Mouse (Mus musculus): ENCODE measurements at regions not wholly inside any gene's neighbourhood (a gene's known extent, or its start where the extent isn't known, plus 50 kb on each side); places are given as distances from the start of the nearest gene placed in this dataset.

DNA sequence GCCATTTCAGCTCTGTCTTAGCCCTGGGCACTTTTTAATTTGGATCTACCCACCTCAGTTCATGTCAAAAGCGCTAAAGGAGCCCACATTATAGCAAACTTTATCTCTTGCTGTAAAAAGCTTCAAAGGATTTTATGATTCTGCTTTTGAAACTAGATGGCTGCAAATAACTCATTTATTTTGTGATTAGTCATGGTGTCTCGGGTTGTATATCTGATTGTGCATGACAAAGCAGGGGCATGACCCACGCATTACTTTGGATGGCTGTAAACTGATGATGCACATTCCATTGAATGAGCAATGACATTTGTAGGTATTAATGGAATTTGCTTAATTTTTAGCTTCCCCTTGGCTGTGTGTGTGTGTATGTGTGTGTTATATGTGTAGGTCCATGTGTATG is 249.4 kb upstream of the Habp2 start:
- no peak overlapping the region for H3K27ac ChIP-seq (ENCODE audit: low read length)
- H3K4me3 ChIP-seq (ENCODE audit: low read length): no peak overlapping the region
- H3K9me3 ChIP-seq (ENCODE audit: low read length): no peaks in the 10 kb centered on the region
- no peak overlapping the region for H3K9ac ChIP-seq (replicated peaks; ENCODE audit: low read length)
- 75% methylated on average over 3 of the region's 3 CpGs for WGBS
- no peaks in the 10 kb centered on the region for H3K4me1 ChIP-seq (ENCODE audit: insufficient read depth, low read length)
- H3K4me2 ChIP-seq (replicated peaks; ENCODE audit: low read depth, low read length): no peak overlapping the region
- no peaks in the 10 kb centered on the region; the same call in 1 of the 2 replicates for H3K27me3 ChIP-seq (ENCODE audit: insufficient read depth, low read length)
- H3K36me3 ChIP-seq (ENCODE audit: insufficient read depth, low read length): no peaks in the 10 kb centered on the region
- ATAC-seq (ENCODE audit: low FRiP score, low TSS enrichment): no peak

DNA sequence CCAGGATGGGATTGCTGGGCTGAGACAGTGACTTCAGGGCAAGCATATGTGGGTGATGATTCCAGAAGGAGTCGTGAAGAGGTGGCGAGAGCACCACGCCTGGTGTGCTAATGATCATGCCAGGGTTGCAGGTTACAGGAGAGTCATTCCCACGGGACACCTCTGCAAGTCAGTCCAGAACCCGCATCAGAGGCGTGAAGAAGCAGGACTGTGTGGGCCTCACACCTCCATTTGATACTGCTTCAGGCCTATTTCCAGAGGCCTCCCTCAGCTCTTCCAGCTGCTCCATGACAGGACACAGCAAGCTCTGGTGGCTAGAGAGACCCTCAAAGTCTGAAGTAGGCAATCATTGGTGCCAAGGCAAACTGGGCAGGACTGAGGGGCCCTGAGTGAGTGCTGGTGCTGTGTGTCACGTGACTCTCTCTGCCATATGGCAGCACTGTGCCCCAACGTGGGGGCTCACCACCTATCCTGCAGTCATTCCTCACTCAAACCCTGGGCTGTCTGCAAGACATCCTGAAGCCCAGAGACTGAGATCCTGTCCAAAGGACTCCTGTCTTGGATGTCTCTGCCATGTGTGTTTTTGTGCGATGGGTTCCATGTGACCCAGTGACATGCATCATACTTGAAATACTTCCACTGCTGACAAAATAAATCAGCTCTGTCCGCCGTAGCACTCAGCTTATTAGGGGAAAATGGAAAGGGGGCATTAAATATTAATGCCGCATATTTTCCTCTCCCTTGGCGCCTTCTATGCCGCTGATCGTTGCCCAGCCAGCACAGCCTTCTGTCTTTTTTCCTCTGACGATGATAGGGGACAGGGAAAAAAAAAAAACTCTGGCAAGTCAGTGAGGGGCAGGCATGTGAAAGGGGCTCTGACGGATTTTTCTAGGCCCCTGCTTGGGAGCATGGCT is 247.6 kb upstream of the Habp2 start:
- 75% methylated on average over 17 of the region's 17 CpGs for WGBS
- ATAC-seq (ENCODE audit: low FRiP score, low TSS enrichment): no peak
- Histone ChIP-seq H3K9ac (replicated peaks; ENCODE audit: low read length) (no peak overlapping the region), H3K4me3 (ENCODE audit: low read length) (no peak overlapping the region), H3K9me3 (ENCODE audit: low read length) (no peaks in the 10 kb centered on the region), H3K4me2 (replicated peaks; ENCODE audit: low read depth, low read length) (no peak overlapping the region), H3K27ac (ENCODE audit: low read length) (no peak overlapping the region), H3K27me3 (ENCODE audit: insufficient read depth, low read length) (no peaks in the 10 kb centered on the region; the same call in 1 of the 2 replicates), H3K36me3 (ENCODE audit: insufficient read depth, low read length) (no peaks in the 10 kb centered on the region), H3K4me1 (ENCODE audit: insufficient read depth, low read length) (no peaks in the 10 kb centered on the region)

DNA sequence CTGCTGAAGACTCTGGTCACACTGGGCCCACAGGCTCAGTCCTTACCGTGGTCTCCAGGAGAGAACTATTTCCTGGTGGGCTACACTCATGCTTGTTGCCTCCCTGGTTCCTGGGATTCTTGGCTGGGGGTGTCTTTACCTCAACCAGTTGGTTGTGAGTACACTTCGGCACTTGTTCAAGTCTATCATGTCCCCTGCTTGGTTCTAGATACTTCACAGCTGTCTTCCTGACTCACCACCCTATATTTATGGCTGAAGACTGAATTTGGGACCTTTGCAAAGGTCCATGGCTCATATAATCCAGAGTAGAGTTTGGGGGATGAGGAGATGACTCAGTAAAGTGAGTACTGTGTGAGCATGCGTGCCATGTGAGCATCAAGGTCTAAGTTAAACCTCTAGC is 245.0 kb upstream of the Habp2 start:
- Histone ChIP-seq H3K36me3 (ENCODE audit: insufficient read depth, low read length) (no peaks in the 10 kb centered on the region), H3K4me1 (ENCODE audit: insufficient read depth, low read length) (no peaks in the 10 kb centered on the region), H3K27me3 (ENCODE audit: insufficient read depth, low read length) (no peaks in the 10 kb centered on the region; the same call in 1 of the 2 replicates), H3K4me2 (replicated peaks; ENCODE audit: low read depth, low read length) (no peak overlapping the region), H3K9ac (replicated peaks; ENCODE audit: low read length) (no peak overlapping the region), H3K4me3 (ENCODE audit: low read length) (no peak overlapping the region), H3K27ac (ENCODE audit: low read length) (no peak overlapping the region), H3K9me3 (ENCODE audit: low read length) (no peaks in the 10 kb centered on the region)
- WGBS: 83% methylated on average over 3 of the region's 3 CpGs
- no peak for ATAC-seq (ENCODE audit: low FRiP score, low TSS enrichment)

DNA sequence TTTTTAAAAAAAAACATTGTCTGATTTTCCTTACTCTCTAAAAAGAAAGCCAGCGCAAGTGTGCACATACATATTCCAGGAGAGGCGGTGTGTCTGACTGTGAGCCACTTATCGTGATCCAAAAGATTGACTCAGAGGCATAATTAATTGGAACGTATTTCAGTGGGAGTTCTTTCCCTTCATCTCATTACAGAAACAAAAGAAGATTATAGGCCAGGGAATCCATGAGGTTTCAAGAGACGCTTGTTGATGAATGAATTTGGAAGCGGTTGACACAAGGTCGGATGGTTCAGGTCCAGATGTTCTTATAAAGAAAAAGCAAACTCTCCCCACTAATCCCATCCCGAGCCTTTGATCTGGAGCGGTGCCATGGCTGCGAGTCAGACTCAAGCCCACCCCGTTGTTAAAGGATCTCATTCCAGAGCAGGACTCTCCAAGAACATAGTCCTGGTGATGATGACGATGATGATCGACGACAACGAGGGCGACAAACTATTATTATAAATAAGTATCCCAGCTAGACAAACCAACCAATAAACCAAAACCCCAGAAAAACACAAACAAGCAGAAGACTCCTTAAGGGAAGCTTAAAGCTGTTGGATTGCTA is 240.1 kb upstream of the Habp2 start:
- Histone ChIP-seq H3K9ac (replicated peaks; ENCODE audit: low read length) (no peak overlapping the region), H3K9me3 (ENCODE audit: low read length) (no peaks in the 10 kb centered on the region), H3K4me1 (ENCODE audit: insufficient read depth, low read length) (no peaks in the 10 kb centered on the region), H3K4me3 (ENCODE audit: low read length) (no peak overlapping the region), H3K36me3 (ENCODE audit: insufficient read depth, low read length) (no peaks in the 10 kb centered on the region), H3K27me3 (ENCODE audit: insufficient read depth, low read length) (no peaks in the 10 kb centered on the region), H3K27ac (ENCODE audit: low read length) (no peak overlapping the region), H3K4me2 (replicated peaks; ENCODE audit: low read depth, low read length) (no peak overlapping the region)
- 81% methylated on average over 16 of the region's 16 CpGs for WGBS
- ATAC-seq (ENCODE audit: low FRiP score, low TSS enrichment): no peak

DNA sequence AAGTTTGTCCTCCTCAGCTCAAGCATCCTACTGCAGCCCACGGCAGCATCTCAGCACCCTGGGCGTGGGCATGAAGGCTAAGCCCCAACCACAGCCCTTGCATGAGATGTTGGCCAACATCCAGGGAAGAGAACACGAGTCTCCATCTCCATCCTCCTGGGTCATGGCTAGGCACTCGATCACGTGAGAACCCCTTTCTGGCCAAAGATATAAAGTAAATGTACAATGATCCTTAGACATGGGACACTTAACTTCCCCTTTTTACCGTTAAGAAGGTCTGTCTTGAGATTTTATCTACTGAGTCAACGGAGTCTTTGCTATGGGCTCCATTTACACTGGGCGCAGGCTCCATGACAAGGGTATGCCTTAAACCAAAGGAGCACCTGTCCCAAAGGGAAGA is 232.8 kb upstream of the Habp2 start:
- no peaks in the 10 kb centered on the region for H3K27me3 ChIP-seq (ENCODE audit: insufficient read depth, low read length)
- no peak overlapping the region for H3K9ac ChIP-seq (replicated peaks; ENCODE audit: low read length)
- H3K9me3 ChIP-seq (ENCODE audit: low read length): no peaks in the 10 kb centered on the region
- H3K36me3 ChIP-seq (ENCODE audit: insufficient read depth, low read length): no peaks in the 10 kb centered on the region
- H3K4me3 ChIP-seq (ENCODE audit: low read length): no peak overlapping the region
- 92% methylated on average over 8 of the region's 8 CpGs for WGBS
- no peak for ATAC-seq (ENCODE audit: low FRiP score, low TSS enrichment)
- no peaks in the 10 kb centered on the region; the same call in 1 of the 2 replicates for H3K4me1 ChIP-seq (ENCODE audit: insufficient read depth, low read length)
- no peak overlapping the region for H3K4me2 ChIP-seq (replicated peaks; ENCODE audit: low read depth, low read length)
- no peak overlapping the region for H3K27ac ChIP-seq (ENCODE audit: low read length)

DNA sequence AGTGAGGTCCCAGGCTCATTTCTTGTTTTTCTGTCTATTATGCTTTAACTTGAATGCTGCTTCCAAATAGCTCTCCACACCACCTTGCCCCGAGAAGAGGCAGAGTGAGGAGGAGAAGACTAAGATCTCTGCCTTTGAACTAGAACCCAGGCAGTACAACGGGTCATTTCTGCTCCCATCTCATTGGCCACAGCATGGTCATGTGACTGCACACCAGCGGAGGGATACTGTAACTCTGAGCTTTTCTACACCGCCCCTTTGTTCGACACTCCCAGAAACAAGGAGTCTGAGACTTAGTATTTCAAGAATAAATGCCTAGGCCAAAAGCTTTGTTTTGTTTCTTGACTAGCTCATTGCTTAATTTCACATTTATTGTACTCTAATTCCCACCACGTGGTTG is 230.5 kb upstream of the Habp2 start:
- Histone ChIP-seq H3K4me1 (ENCODE audit: insufficient read depth, low read length) (no peaks in the 10 kb centered on the region; the same call in 1 of the 2 replicates), H3K27me3 (ENCODE audit: insufficient read depth, low read length) (no peaks in the 10 kb centered on the region), H3K9me3 (ENCODE audit: low read length) (no peaks in the 10 kb centered on the region), H3K27ac (ENCODE audit: low read length) (no peak overlapping the region), H3K4me3 (ENCODE audit: low read length) (no peak overlapping the region), H3K36me3 (ENCODE audit: insufficient read depth, low read length) (no peaks in the 10 kb centered on the region), H3K4me2 (replicated peaks; ENCODE audit: low read depth, low read length) (no peak overlapping the region), H3K9ac (replicated peaks; ENCODE audit: low read length) (no peak overlapping the region)
- 80% methylated on average over 6 of the region's 6 CpGs for WGBS
- ATAC-seq (ENCODE audit: low FRiP score, low TSS enrichment): no peak

DNA sequence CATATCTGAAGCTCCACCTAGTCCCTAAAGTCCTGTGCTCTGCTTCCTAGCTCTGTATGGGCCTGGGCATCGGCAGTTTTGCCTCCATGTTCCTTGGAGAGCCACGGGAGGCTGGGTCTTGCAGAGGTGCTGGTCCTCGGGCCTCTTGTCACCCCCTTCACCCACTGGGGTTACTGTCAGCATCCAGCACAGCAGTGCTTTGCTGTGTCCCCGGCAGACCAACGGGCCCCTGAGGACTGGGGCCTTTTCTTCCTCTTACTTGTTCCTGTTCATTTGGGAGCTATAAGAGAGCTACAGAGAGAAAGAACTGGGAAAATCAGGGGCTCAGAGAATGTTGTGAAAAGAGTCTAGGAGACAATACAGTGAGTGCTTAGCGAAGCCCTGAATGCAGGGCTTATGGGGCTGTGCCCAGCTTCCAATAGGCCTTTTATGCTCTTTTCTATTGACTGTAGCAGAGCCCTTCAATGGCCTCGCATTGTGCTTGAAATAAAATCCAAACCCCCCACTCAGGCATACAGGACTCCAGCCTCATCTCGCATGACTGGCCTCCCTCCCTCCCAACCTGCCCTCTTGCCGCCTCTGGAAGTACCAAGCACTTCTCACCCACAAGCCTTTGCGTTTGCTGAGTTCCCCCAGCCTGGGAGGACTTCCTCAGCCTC is 224.9 kb upstream of the Habp2 start:
- Histone ChIP-seq H3K4me2 (replicated peaks; ENCODE audit: low read depth, low read length) (no peak overlapping the region), H3K4me3 (ENCODE audit: low read length) (no peak overlapping the region), H3K4me1 (ENCODE audit: insufficient read depth, low read length) (peaks cover 11% of the 10 kb centered on the region), H3K27me3 (ENCODE audit: insufficient read depth, low read length) (no peaks in the 10 kb centered on the region), H3K9ac (replicated peaks; ENCODE audit: low read length) (no peak overlapping the region), H3K27ac (ENCODE audit: low read length) (no peak overlapping the region), H3K36me3 (ENCODE audit: insufficient read depth, low read length) (no peaks in the 10 kb centered on the region), H3K9me3 (ENCODE audit: low read length) (no peaks in the 10 kb centered on the region)
- ATAC-seq (ENCODE audit: low FRiP score, low TSS enrichment): no peak
- 62% methylated on average over 10 of the region's 10 CpGs for WGBS

DNA sequence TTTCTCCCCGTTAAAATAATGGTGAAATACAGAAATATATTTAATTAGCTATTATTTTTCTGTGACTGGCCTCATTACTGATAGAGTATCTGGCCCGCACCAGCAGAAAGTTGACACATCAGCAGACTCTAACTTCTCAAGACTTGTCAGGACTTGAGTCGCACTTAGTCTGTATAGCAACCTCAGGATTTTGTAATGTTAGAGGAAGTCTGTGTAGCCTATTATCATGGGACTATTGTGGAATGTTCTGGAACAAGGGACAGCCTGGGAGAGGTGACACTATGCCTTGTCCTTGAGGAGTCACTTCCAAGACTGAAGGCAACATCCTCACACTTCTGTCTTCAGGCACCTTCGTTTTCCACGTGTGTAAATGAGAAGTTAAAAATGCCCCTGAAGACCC is 223.8 kb upstream of the Habp2 start:
- Histone ChIP-seq H3K9me3 (ENCODE audit: low read length) (no peaks in the 10 kb centered on the region), H3K4me2 (replicated peaks; ENCODE audit: low read depth, low read length) (no peak overlapping the region), H3K4me1 (ENCODE audit: insufficient read depth, low read length) (peaks cover 12% of the 10 kb centered on the region), H3K27me3 (ENCODE audit: insufficient read depth, low read length) (no peaks in the 10 kb centered on the region), H3K9ac (replicated peaks; ENCODE audit: low read length) (no peak overlapping the region), H3K4me3 (ENCODE audit: low read length) (no peak overlapping the region), H3K36me3 (ENCODE audit: insufficient read depth, low read length) (no peaks in the 10 kb centered on the region), H3K27ac (ENCODE audit: low read length) (no peak overlapping the region)
- ATAC-seq (ENCODE audit: low FRiP score, low TSS enrichment): no peak
- WGBS: 73% methylated on average over 5 of the region's 5 CpGs

DNA sequence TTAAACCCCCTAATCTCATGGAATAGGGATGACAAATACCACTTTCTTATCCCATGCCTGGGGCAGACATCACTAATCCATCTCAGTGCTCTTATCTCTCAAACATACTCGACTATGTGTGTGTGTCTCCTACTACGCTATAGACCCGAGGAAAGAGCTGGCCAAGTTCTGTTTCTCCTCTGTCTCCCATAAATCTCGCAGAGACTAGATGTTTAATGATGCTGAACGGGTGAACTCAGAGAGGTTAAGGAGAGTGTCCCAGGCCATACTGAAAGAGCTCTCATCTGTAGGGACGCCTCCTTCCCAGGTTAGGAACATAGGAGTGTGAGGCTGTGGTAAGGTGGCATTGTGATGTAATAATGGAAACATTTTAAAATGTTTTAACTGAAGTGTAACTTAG is 221.2 kb upstream of the Habp2 start:
- peak; percentile 70; the same call in 1 of the 2 replicates for ATAC-seq (ENCODE audit: low FRiP score, low TSS enrichment)
- Histone ChIP-seq H3K4me3 (ENCODE audit: low read length) (no peak overlapping the region), H3K36me3 (ENCODE audit: insufficient read depth, low read length) (no peaks in the 10 kb centered on the region), H3K4me2 (replicated peaks; ENCODE audit: low read depth, low read length) (no peak overlapping the region), H3K4me1 (ENCODE audit: insufficient read depth, low read length) (peaks cover 12% of the 10 kb centered on the region), H3K27ac (ENCODE audit: low read length) (no peak overlapping the region), H3K9me3 (ENCODE audit: low read length) (no peaks in the 10 kb centered on the region), H3K9ac (replicated peaks; ENCODE audit: low read length) (no peak overlapping the region), H3K27me3 (ENCODE audit: insufficient read depth, low read length) (no peaks in the 10 kb centered on the region)
- WGBS: 12% methylated on average over 6 of the region's 6 CpGs

DNA sequence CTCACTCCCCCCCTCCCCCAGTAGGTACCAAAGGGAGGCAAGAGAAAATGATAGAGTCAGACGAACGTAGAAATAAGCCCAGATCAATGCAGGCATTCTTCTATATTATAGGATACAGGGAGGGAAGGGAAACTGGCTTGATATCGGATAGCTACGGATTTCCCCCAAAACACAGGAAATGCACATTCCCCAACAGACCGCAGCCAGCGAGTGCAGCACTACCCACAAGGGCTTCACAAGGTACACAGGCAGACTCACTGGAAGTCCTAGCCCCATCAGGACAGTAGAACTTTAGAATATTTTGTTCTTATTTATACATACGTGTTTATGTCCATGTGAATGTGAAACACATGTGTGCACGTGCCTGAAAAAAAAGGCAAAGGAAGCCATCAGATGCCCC is 218.8 kb upstream of the Habp2 start:
- Histone ChIP-seq H3K27ac (ENCODE audit: low read length) (no peak overlapping the region), H3K4me1 (ENCODE audit: insufficient read depth, low read length) (peaks cover 22% of the 10 kb centered on the region), H3K4me3 (ENCODE audit: low read length) (no peak overlapping the region), H3K9me3 (ENCODE audit: low read length) (no peaks in the 10 kb centered on the region), H3K4me2 (replicated peaks; ENCODE audit: low read depth, low read length) (no peak overlapping the region), H3K36me3 (ENCODE audit: insufficient read depth, low read length) (no peaks in the 10 kb centered on the region), H3K9ac (replicated peaks; ENCODE audit: low read length) (no peak overlapping the region), H3K27me3 (ENCODE audit: insufficient read depth, low read length) (no peaks in the 10 kb centered on the region)
- no peak for ATAC-seq (ENCODE audit: low FRiP score, low TSS enrichment)
- 78% methylated on average over 8 of the region's 8 CpGs for WGBS
